Mouse (Mus musculus) cerebellum, postnatal 4 days (tissue): ENCODE measurements around the gene Krt28.

ENCODE experiments used
- DNase-seq, 2 experiments: peaks; one replicate each; pipeline ENCODE4 v3.0.0; 2022; ENCODE audit warnings: low spot score in 2 of 2, mixed read lengths in 1 of 2

Krt28 gene

GRCm38 (mm10) chr11:99374803-99375202, at the start of gene Krt28:
TSS of gene Krt28 (minus strand) at chr11:99374903.
- DNase-seq: no peak

- no peak for DNase-seq
Observed at GRCm38 (mm10) chr11:99422159-99422558, 47.5 kb upstream of the Krt28 start, which contains the start of gene Krt12. TSS of gene Krt12 (minus strand) at chr11:99422259.

- DNase-seq: no peak
Observed at GRCm38 (mm10) chr11:99420586-99420985, 45.9 kb upstream of the Krt28 start.

- DNase-seq: no peak
Observed at GRCm38 (mm10) chr11:99417819-99418218, 43.1 kb upstream of the Krt28 start.

- DNase-seq: no peak
Observed at GRCm38 (mm10) chr11:99416902-99417301, 42.2 kb upstream of the Krt28 start.

GRCm38 (mm10) chr11:99414463-99415147, 39.9 kb upstream of the Krt28 start:
- no peak for DNase-seq

GRCm38 (mm10) chr11:99413247-99413646, 38.5 kb upstream of the Krt28 start:
- DNase-seq: peak in 1 of 2 experiments; percentile 10

GRCm38 (mm10) chr11:99406186-99406585, 31.5 kb upstream of the Krt28 start:
- no peak for DNase-seq

- no peak for DNase-seq
Observed at GRCm38 (mm10) chr11:99399956-99400549, 25.4 kb upstream of the Krt28 start.

GRCm38 (mm10) chr11:99398832-99399231, 24.1 kb upstream of the Krt28 start:
- DNase-seq: no peak

- DNase-seq: no peak
Observed at GRCm38 (mm10) chr11:99398084-99398483, 23.4 kb upstream of the Krt28 start.

GRCm38 (mm10) chr11:99396661-99397060, 22.0 kb upstream of the Krt28 start:
- DNase-seq: no peak

GRCm38 (mm10) chr11:99396034-99396433, 21.3 kb upstream of the Krt28 start:
- no peak for DNase-seq

- DNase-seq: no peak
Observed at GRCm38 (mm10) chr11:99392492-99392891, 17.8 kb upstream of the Krt28 start.

GRCm38 (mm10) chr11:99391375-99391774, 16.7 kb upstream of the Krt28 start:
- DNase-seq: no peak

- DNase-seq: no peak
Observed at GRCm38 (mm10) chr11:99390866-99391265, 16.2 kb upstream of the Krt28 start.

- no peak for DNase-seq
Observed at GRCm38 (mm10) chr11:99389264-99389663, 14.6 kb upstream of the Krt28 start, which contains the start of gene Krt10. TSS of gene Krt10 (minus strand) at chr11:99389364.

- DNase-seq: no peak
Observed at GRCm38 (mm10) chr11:99388661-99389060, 14.0 kb upstream of the Krt28 start.

GRCm38 (mm10) chr11:99385813-99386721, 11.4 kb upstream of the Krt28 start:
- DNase-seq: peak; percentile 64 to 84

- DNase-seq: peak; percentile 38 to 81
Observed at GRCm38 (mm10) chr11:99379568-99379967, 4.9 kb upstream of the Krt28 start.

GRCm38 (mm10) chr11:99369853-99370451, 4.8 kb downstream of the Krt28 start:
- no peak for DNase-seq

- DNase-seq: peak in 1 of 2 experiments; percentile 10
Observed at GRCm38 (mm10) chr11:99369229-99369628, 5.5 kb downstream of the Krt28 start.
